Mouse (Mus musculus): Measurements from ENCODE around the gene Kcnab3.
"Not testable (repeated sequence)": the region's sequence is repeated elsewhere in the genome, so short reads cannot be mapped to it uniquely, and the experiment has no call there.

Gene Kcnab3

DNA sequence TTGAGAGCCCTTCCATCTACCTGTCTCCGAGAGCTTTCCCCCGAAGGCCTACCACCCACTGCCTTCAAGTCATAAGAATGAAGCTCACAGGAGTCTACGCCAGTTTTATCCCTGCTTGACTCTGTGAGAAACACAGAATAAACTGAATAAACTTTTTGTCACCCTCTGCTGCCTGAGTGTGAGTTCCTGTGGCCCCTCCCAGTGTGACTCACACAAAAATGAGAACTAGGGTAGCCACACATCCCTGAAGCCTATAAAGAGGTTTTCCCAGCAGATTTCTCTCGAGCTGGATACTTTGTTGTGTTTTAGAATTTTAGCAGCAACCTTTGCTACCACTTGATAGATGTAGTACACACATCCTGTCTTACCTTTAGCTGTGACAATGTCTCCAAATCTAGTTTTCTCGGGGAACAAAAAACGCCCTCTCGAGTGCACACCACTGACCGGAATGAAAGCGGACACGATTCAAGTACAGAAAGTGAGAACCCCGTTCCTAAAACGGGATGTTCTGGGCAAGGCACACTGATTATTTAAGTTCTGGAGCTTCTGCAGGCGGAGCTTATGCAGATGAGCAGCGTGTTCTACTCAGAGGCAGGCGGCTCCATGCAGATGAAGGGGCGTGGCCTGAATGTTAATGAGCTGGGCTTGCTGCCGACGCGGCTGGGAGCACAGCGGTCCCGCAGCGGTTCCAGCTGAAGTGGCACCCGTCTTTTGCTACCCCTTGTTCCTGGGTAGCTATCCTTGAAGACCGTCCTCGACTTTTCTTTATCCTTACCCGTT lies at the start of gene Kcnab3:
Gene Kcnab3, plus strand, starts transcription at position 631 of the 780 bp plus-strand sequence.
- peak; percentile 92 to 93 for DNase-seq (ENCODE audit: low spot score in 2 of 2)

DNA sequence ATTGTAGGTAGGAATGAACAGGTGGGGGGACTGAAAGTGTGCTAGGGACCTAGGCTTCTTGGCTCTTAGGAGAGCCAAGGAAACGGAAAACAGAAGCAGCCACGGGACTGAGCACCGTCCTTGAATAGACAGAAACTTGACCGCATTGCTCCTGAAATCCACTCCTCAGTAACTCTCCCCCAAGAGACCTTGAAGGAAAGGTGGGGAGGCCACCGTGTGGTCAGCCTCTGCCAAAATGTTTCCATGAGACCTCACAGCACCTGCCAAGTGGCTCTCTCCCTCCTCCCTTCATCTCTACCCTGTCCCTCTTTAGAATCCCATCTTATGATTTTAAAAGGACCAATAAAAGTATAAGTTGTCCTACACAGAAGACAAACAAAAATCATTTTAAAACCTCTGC lies 48.8 kb upstream of the Kcnab3 start:
- no peak for DNase-seq (ENCODE audit: low spot score in 2 of 2)

DNA sequence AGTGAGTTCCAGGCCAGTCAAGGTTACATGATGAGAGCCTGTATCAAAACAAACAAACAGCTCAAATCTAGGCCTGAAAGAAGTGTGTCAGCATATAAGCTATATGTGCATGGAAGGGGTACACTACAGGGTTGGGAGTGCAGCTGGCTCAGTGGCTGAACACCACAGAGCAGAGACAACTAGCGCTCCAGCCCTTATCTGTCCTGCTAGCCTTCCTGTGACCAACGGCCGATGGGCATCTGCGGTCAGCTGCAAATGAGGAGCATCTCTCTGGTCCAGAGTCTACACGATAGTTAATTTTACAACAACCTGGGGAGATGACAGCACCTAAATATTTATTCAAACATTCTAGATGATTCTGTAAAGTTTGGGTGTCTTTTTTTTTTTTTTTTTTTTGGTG lies 34.9 kb upstream of the Kcnab3 start:
- no peak for DNase-seq (ENCODE audit: low spot score in 2 of 2)

DNA sequence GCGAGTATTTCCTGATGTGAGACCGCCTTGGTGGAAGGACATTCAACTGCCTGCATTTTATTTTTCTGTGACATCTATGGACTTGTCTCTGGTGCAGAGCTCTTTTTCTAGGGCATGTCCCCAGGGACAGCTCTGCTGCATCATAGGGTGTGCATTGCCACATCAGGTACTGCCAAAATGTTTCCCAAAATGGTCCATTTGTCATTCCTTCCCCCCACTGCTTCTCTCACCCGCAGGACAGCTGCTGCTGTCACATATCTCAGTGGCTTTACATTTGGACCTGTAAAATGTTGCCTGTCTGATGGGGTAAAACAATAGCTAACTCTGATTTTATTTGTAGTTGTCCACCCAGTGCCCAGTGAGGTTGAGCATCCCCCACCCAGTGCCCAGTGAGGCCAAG lies 30.8 kb upstream of the Kcnab3 start:
- DNase-seq (ENCODE audit: low spot score in 2 of 2) = no peak

DNA sequence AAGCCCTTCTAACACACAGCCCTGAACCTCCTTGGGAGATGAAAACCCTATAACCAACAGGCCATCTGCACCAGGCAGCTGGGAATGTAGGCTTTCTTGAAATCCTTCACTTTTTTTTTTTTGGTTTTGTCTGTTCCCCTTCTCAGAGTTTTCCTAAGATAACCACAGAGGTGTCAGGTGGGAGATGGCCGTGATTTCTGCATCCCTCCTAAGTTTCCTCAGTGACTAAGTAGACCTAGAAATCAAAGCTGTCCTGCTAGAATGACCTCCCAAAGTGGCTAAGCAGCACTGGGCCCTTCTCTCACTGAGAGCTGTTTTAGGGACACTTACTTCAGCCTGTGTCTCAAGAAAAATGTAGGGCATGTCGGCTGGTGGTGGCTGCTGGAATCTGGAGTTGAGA lies 28.3 kb upstream of the Kcnab3 start:
- no peak for DNase-seq (ENCODE audit: low spot score in 2 of 2)

DNA sequence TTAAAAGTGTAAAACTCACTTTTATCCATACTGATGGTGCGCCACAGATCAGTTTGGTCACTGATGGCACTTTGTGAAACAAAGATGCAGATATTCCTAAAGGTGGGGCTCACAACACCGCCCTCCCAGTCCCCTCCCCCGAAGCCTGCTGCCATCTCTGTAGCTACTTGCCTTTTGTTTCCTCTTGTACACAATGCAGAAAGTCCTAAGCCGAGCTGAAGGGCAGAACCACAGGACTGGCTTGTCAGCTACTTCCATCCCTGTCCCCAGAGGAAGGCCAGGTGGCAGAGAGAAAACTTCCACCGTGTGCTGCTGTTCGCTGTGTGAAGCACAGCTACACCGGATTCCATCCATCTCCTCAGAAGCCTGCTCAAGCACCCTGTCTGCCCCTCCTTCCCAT lies 27.8 kb upstream of the Kcnab3 start:
- no peak for DNase-seq (ENCODE audit: low spot score in 2 of 2)

DNA sequence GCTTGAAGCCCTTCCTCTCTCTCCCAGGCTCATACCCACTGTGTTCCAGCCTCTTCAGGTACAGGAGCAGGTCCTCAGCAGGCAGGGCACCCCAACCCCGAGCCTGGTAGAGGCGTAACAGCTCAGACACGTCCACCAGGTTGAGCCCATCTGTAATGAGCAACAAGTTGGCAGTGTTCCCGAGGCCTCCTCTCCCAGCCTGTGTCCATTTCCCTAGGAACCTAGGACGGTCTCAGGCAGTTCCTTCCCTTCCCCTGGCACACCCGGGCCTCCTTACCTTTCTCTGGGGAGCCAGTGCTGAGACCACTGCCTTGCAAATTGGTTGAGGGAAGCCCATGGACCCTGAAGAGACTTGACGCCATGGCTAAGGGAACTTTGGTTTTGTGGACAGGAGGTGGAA lies 23.2 kb upstream of the Kcnab3 start:
- DNase-seq (ENCODE audit: low spot score in 2 of 2) = no peak

DNA sequence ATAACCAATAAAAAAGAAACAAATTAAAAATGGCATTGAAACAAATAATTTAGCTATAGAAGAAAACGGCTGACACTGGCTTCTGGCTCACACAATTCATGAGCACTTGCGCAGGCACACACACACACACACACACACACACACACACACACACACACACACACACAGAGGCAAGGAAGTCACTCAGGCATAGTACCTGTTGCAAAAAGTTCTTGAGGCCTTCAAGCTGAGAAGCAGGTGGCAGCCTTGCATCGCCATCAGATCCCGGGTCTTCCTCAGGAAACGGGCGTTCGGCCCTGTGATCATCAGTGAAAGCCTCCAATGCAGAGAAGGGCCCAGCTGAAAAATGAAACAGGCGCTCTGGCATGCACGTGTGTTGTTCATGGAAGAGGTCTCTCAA lies 20.8 kb upstream of the Kcnab3 start:
- DNase-seq (ENCODE audit: low spot score in 2 of 2) = no peak

DNA sequence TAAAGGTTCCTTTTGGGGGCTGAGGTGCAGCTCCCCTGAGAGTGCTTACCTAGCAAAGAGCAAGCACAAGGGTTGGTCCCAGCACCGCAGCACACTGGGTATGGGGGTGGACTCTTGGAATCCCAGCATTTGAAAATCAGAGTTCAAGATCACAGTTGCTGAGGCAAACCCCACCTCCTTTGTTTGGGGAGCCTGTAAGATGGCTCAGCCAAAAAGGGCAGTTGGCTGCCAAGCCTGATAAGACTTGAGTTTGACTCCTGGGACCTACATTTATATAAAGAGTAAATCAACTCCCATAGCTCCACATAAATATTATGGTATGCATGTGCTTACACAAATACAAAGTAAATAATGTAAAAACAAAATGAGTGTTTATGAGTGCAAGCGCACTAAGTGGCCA lies 20.0 kb upstream of the Kcnab3 start:
- no peak for DNase-seq (ENCODE audit: low spot score in 2 of 2)

DNA sequence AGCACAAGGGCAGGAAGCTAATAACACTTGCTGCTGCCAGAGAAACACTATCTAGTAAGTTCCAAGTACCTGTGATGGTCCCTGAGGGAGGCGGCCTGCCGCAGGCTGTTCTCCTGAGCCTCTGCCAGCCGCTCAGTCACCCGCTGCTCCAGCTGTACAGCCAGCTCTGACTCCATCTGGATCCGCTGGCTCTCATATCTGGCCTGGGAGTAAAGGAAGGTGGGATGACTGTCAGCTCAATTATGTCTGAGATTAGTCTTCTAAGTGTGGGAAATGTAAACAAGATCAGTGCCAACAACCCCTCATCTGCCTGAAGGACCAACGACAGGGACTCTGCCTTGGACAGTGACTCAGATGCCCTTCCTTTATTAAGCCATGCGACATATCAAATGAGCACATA lies 14.8 kb upstream of the Kcnab3 start:
- DNase-seq (ENCODE audit: low spot score in 2 of 2) = no peak

DNA sequence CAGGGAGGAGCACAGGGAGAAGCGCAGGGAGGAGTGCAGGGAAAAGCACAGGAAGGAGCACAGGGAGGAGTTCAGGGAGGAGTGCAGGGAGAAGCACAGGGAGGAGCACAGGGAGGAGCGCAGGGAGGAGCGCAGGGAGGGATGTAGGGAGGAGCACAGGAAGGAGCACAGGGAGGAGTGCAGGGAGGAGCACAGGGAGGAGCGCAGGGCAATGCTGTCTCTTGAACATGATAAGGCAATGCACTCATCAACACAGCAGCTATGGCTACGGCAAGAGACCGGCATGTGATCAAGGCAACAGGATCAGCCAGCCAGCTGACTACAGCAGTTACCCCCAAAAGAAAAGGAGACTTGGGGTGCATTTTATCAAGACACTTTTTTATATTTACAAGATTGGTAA lies 9.7 kb upstream of the Kcnab3 start:
- no peak for DNase-seq (ENCODE audit: low spot score in 2 of 2)

DNA sequence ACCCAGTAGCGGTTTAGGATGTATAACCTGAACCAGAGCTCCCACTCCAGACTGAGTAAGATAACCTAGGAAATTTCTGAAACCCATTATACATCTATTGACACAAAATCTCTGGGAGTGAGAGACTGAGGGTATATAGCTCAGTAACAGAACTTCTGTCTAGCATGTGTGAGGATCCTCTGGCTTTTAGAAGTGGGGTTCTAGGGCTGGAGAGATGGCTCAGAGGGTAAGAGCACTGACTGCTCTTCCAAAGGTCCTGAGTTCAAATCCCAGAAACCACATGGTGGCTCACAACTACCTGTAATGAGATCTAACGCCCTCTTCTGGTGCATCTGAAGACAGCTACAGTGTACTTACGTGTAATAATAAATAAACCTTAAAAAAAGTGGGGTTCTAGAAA lies 8.1 kb upstream of the Kcnab3 start:
- DNase-seq (ENCODE audit: low spot score in 2 of 2) = not testable (repeated sequence)

DNA sequence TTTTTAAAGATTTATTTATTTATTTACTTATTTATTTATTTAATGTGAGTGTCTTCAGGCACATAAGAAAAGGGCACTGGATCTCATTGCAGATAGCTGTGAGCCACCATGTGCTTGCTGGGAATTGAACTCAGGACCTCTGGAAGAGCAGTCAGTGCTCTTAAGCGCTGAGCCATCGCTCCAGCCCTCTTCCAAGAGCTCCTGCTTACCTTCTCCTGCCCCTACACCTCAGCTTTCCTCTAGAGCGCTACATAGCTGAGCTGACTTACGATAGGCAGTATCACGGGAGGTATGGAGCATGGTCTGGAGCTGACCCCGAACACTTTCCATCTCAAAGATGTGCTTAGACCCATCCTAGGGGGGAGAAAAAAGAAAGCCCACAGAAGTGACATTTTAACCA lies 4.5 kb upstream of the Kcnab3 start:
- no peak for DNase-seq (ENCODE audit: low spot score in 2 of 2)

DNA sequence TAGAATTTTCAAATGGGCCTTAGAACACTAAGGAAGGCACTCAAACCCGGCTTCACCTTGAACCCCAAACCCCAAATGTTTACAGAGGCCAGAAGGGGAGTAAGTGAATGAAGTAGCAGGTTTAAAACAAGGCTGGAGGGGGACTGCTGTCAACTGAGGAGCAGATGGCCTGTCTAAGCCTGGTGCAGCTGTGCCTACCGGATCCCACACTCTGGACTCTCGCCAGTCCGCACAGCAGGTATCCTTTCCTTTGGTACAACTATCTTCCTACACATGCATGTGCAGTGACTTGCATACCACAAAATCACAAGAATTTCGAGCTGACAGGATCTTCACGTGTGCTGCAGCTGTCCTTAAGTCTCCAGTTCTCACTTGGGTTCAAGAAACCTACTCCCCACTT lies 4.0 kb upstream of the Kcnab3 start:
- peak in 1 of 2 experiments; percentile 59 for DNase-seq (ENCODE audit: low spot score in 2 of 2)

DNA sequence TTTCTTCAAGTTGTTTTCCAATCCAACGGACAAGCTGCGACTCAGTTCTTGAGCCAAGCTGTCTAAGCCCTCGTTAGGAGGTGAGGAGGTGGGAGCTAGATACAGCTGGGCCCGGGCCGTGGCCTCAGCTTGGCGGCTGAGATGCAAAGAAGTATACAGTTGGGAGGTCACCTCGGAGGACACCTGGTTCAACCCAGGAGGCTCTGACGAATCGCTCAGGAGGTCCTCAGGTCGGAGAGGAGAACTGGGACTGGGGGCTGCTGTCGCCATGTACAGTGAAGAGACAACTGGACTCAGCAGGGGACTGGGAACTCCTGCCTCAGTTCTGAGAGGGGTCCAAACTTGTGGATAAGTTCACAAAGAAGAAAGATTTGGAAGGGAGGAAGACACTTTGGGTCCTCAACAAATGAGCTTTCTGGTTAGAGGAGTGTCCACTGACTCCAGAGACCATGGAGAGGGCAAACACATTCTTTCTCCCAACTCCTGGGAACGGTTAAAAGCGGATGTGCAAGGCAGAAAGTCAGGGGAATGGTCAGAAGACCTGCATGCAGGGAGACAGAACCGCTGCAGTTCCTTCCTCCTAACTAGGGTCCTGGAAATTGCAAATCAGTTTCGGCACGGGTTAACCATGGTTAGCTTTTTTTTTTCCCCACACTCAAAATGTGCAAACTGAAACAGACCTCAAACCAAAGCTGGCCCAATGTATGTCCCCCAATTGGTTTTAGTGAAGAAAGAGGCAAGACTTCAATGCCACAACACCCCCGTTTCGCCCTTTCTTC lies 3.2 kb upstream of the Kcnab3 start:
- DNase-seq (ENCODE audit: low spot score in 2 of 2) = no peak

DNA sequence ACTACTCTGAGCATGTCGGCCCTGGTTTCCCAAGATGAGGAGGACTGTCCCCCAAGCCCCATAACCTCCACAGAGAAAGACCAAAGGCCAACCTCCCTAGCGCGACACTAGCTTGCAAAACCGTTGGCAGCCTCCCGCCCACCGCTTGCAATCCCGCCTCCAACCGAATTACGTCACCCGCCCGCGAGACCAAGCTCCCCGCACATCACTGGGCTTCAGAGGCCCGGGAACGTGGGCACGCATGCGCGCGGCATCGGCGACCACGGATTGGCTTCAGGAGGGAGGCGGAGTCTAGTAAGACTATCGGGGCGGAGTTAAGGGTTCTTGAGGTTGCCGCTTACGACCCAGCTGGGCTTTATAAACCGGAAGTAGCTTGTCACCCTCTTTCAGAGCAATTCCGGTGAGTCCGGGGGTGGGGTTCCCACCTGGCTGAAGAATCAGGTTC lies 2.4 kb upstream of the Kcnab3 start, which contains the start of the genes Cntrob and Trappc1:
Gene Cntrob, minus strand, starts transcription at position 109 of the 445 bp plus-strand sequence.
Gene Trappc1, plus strand, starts transcription at position 314 of the 445 bp plus-strand sequence.
- peak; percentile 99 to 100 for DNase-seq (ENCODE audit: low spot score in 2 of 2)

DNA sequence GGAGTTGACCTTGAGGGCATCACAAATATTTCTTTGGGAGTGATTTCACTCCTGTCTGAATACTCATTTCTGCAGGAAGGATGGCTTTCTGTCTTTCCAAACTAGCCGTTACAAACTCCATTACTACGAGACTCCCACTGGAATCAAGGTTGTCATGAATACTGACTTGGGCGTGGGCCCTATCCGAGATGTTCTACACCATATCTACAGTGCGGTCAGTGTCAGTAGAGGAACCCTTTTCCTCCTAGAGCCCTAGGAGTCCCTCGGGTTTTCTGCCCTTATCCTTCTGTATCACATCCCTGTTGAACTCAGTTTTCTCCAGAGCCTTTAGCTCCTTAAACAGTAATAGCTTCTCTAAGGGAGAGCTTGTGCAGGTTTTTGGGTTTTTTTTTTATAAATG lies 1.3 kb upstream of the Kcnab3 start:
- no peak for DNase-seq (ENCODE audit: low spot score in 2 of 2)

DNA sequence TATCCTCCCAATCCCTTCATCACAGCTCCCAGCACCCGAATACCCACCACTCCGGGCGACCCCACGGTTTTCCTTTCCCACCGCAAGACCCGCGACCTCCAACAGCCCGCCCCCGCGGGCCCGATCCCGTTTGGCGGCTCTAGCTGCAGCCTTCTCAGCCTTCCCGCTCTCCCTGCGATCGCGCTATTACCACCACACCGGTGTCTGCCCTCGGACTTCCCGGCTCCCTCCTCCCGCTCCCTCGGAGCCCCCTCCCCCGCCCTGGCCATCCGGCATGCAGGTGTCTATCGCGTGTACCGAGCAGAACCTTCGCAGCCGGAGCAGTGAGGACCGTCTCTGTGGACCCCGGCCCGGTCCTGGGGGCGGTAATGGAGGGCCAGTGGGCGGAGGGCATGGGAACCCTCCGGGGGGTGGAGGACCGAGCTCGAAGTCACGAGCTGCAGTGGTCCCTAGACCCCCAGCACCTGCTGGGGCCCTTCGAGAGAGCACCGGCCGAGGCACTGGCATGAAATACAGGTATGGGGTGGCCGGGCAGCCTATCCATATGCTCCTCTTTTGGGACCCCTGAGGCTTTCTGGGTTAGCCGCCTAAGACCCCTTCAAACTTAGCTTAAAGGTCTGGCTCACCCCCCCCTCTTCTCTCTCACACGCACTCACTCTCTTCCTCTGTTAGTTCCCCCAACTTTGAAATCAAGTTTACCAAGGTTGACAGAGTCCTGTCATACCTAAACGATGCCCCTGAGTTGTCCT lies 524 bp downstream of the Kcnab3 start:
- peak in 1 of 2 experiments; percentile 58 for DNase-seq (ENCODE audit: low spot score in 2 of 2)

DNA sequence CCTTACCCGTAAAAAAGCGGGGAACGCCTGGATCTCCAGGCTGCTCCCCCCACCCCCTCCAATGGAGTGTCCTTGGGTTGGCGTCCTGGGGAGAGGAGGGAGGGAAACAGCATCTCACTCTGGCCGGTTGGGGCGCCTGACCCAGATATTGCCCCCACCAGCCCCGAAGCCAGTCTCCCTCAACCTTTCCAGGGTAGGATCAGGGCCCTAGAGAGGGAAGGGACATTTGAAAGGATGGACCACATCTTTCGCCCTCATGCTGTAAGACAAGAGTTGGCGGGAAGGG lies 1.0 kb downstream of the Kcnab3 start:
- no peak for DNase-seq (ENCODE audit: low spot score in 2 of 2)

DNA sequence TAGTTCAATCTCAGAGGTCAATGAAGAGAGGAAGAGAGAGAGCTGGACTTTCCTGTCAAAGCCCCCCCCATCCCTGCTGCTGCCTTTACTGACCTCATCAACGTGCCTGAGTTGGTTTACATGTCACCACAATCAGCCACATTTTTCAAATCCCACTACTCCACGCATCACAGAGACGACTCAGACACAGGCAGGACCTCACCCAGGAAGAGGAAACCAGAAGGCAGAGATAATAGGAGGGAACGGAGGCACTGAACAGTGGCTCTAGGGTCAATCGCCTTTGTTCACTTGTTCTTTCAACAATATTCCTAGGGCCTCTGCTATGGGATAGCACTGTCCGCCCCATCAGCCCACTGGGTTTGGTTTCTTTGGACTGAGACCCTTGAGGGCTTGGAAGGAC lies 1.6 kb downstream of the Kcnab3 start:
- no peak for DNase-seq (ENCODE audit: low spot score in 2 of 2)

DNA sequence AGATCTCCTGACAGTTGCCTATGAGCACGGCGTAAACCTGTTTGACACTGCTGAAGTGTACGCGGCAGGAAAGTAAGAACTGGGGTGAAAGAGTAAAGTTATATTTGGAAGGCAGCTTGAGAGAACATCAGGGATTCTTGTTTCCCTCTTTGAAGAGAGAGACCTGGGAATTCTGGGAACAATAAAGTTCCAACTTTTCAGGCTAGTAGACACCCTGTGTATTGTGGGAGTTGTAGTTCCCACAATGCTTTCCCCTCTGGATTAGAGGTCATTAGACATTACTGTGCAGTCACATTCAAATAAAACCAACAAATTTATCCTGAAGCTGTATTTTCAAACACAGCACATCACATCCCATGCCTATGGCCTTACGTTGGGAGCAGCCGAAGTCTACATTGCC lies 2.5 kb downstream of the Kcnab3 start:
- no peak for DNase-seq (ENCODE audit: low spot score in 2 of 2)

DNA sequence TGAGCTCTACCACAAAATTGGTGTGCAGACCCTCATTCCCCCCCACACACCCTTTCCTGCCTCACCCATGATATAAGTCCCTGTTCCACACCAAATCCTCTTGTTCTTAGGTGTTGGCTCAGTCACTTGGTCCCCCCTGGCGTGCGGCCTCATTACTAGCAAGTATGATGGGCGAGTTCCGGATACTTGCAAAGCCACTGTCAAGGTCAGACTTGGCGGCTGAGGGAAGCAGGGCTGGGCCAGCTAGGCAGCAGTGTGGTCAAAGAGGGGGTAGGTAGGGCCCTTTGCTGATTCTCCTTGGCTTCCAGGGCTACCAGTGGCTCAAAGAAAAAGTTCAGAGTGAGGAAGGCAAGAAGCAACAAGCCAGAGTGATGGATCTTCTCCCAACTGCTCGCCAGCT lies 5.1 kb downstream of the Kcnab3 start:
- no peak for DNase-seq (ENCODE audit: low spot score in 2 of 2)
